Mouse (Mus musculus) CH12.LX (cell line): ENCODE measurements around the gene Gtf2a2. TPM values are rescaled to one million over a fixed set of nuclear protein-coding genes. Genes with fewer than 3 reads are reported as not detected.

Experiments
- DNase-seq: peaks from one replicate; pipeline ENCODE4 v3.0.0-alpha.2; 2013; ENCODE audit errors: extremely low read depth
- H3K27ac ChIP-seq: 2 replicates; pipeline ENCODE4 v1.5.1; 2012; ENCODE audit warnings: low read depth, mild to moderate bottlenecking, control low read depth, moderate library complexity; ENCODE audit not compliant: insufficient read depth
- H3K27me3 ChIP-seq: replicated peaks from 2 replicates; pipeline ENCODE3; 2012; ENCODE audit warnings: inconsistent platforms
- H3K36me3 ChIP-seq, 2 experiments: replicated peaks in 1 of 2; 2 replicates each; pipeline versions ENCODE3 to v1.6.1; 2012; ENCODE audit warnings: inconsistent platforms in 1 of 2, low read length in 1 of 2, mild to moderate bottlenecking in 1 of 2, mixed read lengths in 1 of 2, moderate library complexity in 1 of 2; ENCODE audit not compliant: control insufficient read depth in 1 of 2, insufficient read depth in 1 of 2
- H3K4me1 ChIP-seq, 2 experiments: 2 replicates each; pipeline ENCODE4 v1.6.1; 2012; ENCODE audit warnings: inconsistent platforms in 1 of 2, moderate library complexity in 1 of 2; ENCODE audit not compliant: insufficient read depth in 2 of 2, control insufficient read depth in 1 of 2
- H3K4me2 ChIP-seq: 2 replicates; pipeline ENCODE4 v1.6.1; 2012; ENCODE audit warnings: low read depth, mild to moderate bottlenecking, control low read depth; ENCODE audit not compliant: poor library complexity, insufficient read depth, severe bottlenecking
- H3K4me3 ChIP-seq, 3 experiments: fragments of 150-350 bp in 1 of 3; sonication (generic) in 1 of 3; replicated peaks in 1 of 3; 2 replicates each; pipeline versions ENCODE3 to v1.5.1; 2011 to 2012; ENCODE audit warnings: low read depth in 2 of 3, low read length in 2 of 3, mild to moderate bottlenecking in 2 of 3, moderate library complexity in 2 of 3, control low read depth in 1 of 3, improper control_type of control experiment in 1 of 3, inconsistent platforms in 1 of 3, mixed read lengths in 1 of 3; ENCODE audit not compliant: poor library complexity in 1 of 3
- H3K79me2 ChIP-seq: replicated peaks from 2 replicates; pipeline ENCODE4 v1.6.1; 2012; ENCODE audit warnings: mild to moderate bottlenecking, moderate library complexity; ENCODE audit not compliant: control insufficient read depth, poor library complexity, insufficient read depth, severe bottlenecking; ENCODE audit errors: extremely low read depth
- H3K9ac ChIP-seq: 2 replicates; pipeline ENCODE4 v1.6.1; 2012; ENCODE audit warnings: low read depth, mild to moderate bottlenecking, control low read depth, moderate library complexity; ENCODE audit not compliant: insufficient read depth
- H3K9me3 ChIP-seq: replicated peaks from 2 replicates; pipeline ENCODE3; 2012; ENCODE audit warnings: low read length, inconsistent platforms, mixed read lengths
- BHLHE40 ChIP-seq: IDR thresholded peaks from 2 replicates; pipeline ENCODE4 v1.6.1; 2011; ENCODE audit warnings: mild to moderate bottlenecking, low read depth, low read length, improper control_type of control experiment
- CHD2 ChIP-seq: IDR thresholded peaks from 2 replicates; pipeline ENCODE4 v1.6.1; 2011; ENCODE audit warnings: low read length, improper control_type of control experiment
- E2F4 ChIP-seq: IDR thresholded peaks from 2 replicates; pipeline ENCODE4 v1.6.1; 2011; ENCODE audit warnings: low read depth, low read length, improper control_type of control experiment; ENCODE audit not compliant: insufficient replicate concordance
- GABPA ChIP-seq: IDR thresholded peaks from 2 replicates; pipeline ENCODE4 v1.6.1; 2012; ENCODE audit warnings: low read depth, low read length, improper control_type of control experiment, inconsistent platforms; ENCODE audit not compliant: insufficient replicate concordance
- IRF4 ChIP-seq: IDR thresholded peaks from 2 replicates; pipeline ENCODE4 v1.6.1; 2014; ENCODE audit warnings: low read depth, mild to moderate bottlenecking, inconsistent platforms, low read length, improper control_type of control experiment
- JUN ChIP-seq: IDR thresholded peaks from 2 replicates; pipeline ENCODE4 v1.6.1; 2011; ENCODE audit warnings: low read depth, mild to moderate bottlenecking, low read length, improper control_type of control experiment, moderate library complexity; ENCODE audit not compliant: insufficient read depth
- KAT2A ChIP-seq: IDR thresholded peaks from 2 replicates; pipeline ENCODE4 v1.6.1; 2012; ENCODE audit warnings: low read length, improper control_type of control experiment, inconsistent platforms; ENCODE audit not compliant: insufficient replicate concordance
- MAFK ChIP-seq: IDR thresholded peaks from 2 replicates; pipeline ENCODE4 v1.6.1; 2011; ENCODE audit warnings: low read length, improper control_type of control experiment; ENCODE audit not compliant: insufficient replicate concordance
- MAZ ChIP-seq: IDR thresholded peaks from 2 replicates; pipeline ENCODE4 v1.6.1; 2012; ENCODE audit warnings: low read depth, mild to moderate bottlenecking, inconsistent platforms, low read length, improper control_type of control experiment, moderate library complexity
- MEF2A ChIP-seq: IDR thresholded peaks from 2 replicates; pipeline ENCODE4 v1.6.1; 2014; ENCODE audit warnings: low read depth, mild to moderate bottlenecking, inconsistent platforms, low read length, improper control_type of control experiment, borderline replicate concordance
- NELFE ChIP-seq: IDR thresholded peaks from 2 replicates; pipeline ENCODE4 v1.6.1; 2011; ENCODE audit warnings: low read depth, low read length, improper control_type of control experiment
- RAD21 ChIP-seq: IDR thresholded peaks from 2 replicates; pipeline ENCODE4 v1.6.1; 2011; ENCODE audit warnings: low read depth, mild to moderate bottlenecking, low read length, improper control_type of control experiment, moderate library complexity
- TBP ChIP-seq: conservative IDR thresholded peaks from 2 replicates; pipeline ENCODE4 v1.6.1; 2011; ENCODE audit warnings: low read depth, low read length, improper control_type of control experiment
- TCF12 ChIP-seq: IDR thresholded peaks from 2 replicates; pipeline ENCODE4 v1.6.1; 2014; ENCODE audit warnings: low read depth, mild to moderate bottlenecking, inconsistent platforms, low read length, improper control_type of control experiment
- UBTF ChIP-seq: IDR thresholded peaks from 2 replicates; pipeline ENCODE4 v1.6.1; 2012; ENCODE audit warnings: low read depth, mild to moderate bottlenecking, inconsistent platforms, low read length, improper control_type of control experiment, moderate library complexity
- USF1 ChIP-seq: IDR thresholded peaks from 2 replicates; pipeline ENCODE4 v1.6.1; 2014; ENCODE audit warnings: low read depth, mild to moderate bottlenecking, inconsistent platforms, low read length, improper control_type of control experiment
- USF2 ChIP-seq: conservative IDR thresholded peaks from 2 replicates; pipeline ENCODE4 v1.6.1; 2011; ENCODE audit warnings: low read depth, low read length, improper control_type of control experiment
- ZC3H11A ChIP-seq: IDR thresholded peaks from 2 replicates; pipeline ENCODE4 v1.6.1; 2012; ENCODE audit warnings: low read depth, mild to moderate bottlenecking, inconsistent platforms, low read length, improper control_type of control experiment
- ZKSCAN1 ChIP-seq: IDR thresholded peaks from 2 replicates; pipeline ENCODE4 v1.6.1; 2012; ENCODE audit warnings: low read depth, inconsistent platforms, low read length, improper control_type of control experiment, borderline replicate concordance
- ZMIZ1 ChIP-seq: IDR thresholded peaks from 2 replicates; pipeline ENCODE4 v1.6.1; 2012; ENCODE audit warnings: low read depth, mild to moderate bottlenecking, inconsistent platforms, low read length, improper control_type of control experiment
- dilution Hi-C: fragments of 300-500 bp; cut with MboI; formaldehyde crosslinking; loops from 2 replicates; pipeline ENCODE4 v1.14.3; 2020; ENCODE audit warnings: low sequenced_read_pairs; ENCODE audit not compliant: extremely low pct_unique_long_range_greater_than_20kb, extremely low pct_ligation_motif_present
- in situ Hi-C: fragments of 300-500 bp; cut with MboI; formaldehyde crosslinking; loops from 3 replicates; pipeline ENCODE4 v1.14.3; 2019; ENCODE audit warnings: low sequenced_read_pairs, low pct_ligation_motif_present, low pct_unique_long_range_greater_than_20kb, mixed read lengths
- polyA plus RNA-seq: library from polyadenylated mRNA; unstranded; fragments of >175 nt; gene quantifications from 2 replicates; pipeline ENCODE4 v1.2.1, GENCODE M21; 2012; ENCODE audit warnings: low read depth; ENCODE audit not compliant: insufficient read length
- total RNA-seq, 2 experiments: library from RNA; depleted of rRNA; stranded (reverse); fragments of 300-350 nt in 1 of 2; fragments of >200 nt in 1 of 2; gene quantifications; 2 replicates each; pipeline ENCODE4 v1.2.3; 2012 to 2014

The Gtf2a2 gene
- total and polyA plus RNA-seq, 3 experiments = 51.1 to 156 (median 109) TPM

DNA sequence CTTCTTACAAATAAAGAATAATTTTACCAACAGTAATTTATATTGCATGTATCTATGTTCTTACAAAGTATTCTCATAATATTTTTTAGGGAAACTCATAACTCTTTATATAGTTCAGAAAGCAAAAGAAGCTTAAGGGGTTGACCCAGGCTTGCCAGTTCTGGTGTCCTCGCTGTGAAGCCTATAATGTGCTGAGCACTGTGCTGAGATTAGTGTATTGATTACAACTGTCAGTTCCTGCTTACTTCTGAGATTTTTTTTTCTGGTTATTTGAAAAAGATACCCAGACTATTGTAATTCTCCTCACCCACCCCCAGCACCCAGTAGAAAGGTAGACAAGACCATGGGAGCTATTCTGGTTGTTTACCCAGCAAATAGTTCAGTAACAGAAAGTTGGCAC, 18.9 kb upstream of the Gtf2a2 start:
- H3K9me3 ChIP-seq = no peaks in the 10 kb centered on the region
- H3K27me3 ChIP-seq = no peaks in the 10 kb centered on the region
- no peak overlapping the region for H3K4me3 ChIP-seq
- in situ Hi-C loops (no loop called here), dilution Hi-C loops (no loop called here)
- peaks cover 23 to 54% of the 10 kb centered on the region in 2 experiments for H3K36me3 ChIP-seq
- DNase-seq = no peak
- TF ChIP-seq MEF2A (no peak), NELFE (no peak), GABPA (no peak), USF2 (no peak)
- peak overlapping the region; percentile 30; the same call in 1 of the 2 replicates for H3K9ac ChIP-seq
- H3K27ac ChIP-seq = no peak overlapping the region
- peaks cover 6 to 48% of the 10 kb centered on the region in 2 experiments; a peak in 3 of 4 replicates for H3K4me1 ChIP-seq
- no peak overlapping the region for H3K4me2 ChIP-seq
- H3K79me2 ChIP-seq = peaks cover 41% of the 10 kb centered on the region

DNA sequence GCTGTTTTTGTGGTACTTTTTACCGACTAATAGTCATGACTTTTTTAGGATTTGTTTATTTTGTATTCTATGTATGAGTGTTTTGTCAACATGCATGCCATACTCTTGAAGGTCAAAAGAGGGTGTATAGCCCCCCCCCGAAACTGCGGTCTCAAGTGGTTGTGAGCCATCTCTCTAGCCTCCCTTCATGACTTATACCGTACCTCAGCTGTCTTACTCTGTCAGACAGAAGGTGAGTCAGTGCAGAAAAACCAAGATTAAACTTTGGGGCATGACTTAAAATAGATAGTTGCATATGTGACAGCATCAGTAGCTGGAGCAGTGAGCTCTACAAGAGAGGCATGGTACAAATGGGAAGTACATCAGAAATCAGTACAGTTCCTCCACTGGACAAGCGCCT, 17.8 kb upstream of the Gtf2a2 start:
- no peak for DNase-seq
- dilution Hi-C loops (no loop called here), in situ Hi-C loops (no loop called here)
- no peak overlapping the region for H3K9ac ChIP-seq
- no peak overlapping the region for H3K27ac ChIP-seq
- TF ChIP-seq KAT2A = no peak
- TF ChIP-seq ZMIZ1 = no peak
- no peak for TF ChIP-seq IRF4
- TF ChIP-seq JUN = no peak
- TF ChIP-seq TBP = no peak
- TF ChIP-seq MAZ = no peak
- TF ChIP-seq TCF12 = no peak
- no peak for TF ChIP-seq MEF2A
- no peak for TF ChIP-seq CHD2
- no peak for TF ChIP-seq ZKSCAN1
- no peak for TF ChIP-seq UBTF
- TF ChIP-seq RAD21 = no peak
- TF ChIP-seq MAFK = no peak
- TF ChIP-seq BHLHE40 = no peak
- no peak for TF ChIP-seq USF1
- TF ChIP-seq ZC3H11A = no peak
- no peak for TF ChIP-seq GABPA
- no peak for TF ChIP-seq E2F4
- H3K4me3 ChIP-seq = no peak overlapping the region
- H3K79me2 ChIP-seq = peaks cover 41% of the 10 kb centered on the region
- peaks cover 32 to 65% of the 10 kb centered on the region in 2 experiments for H3K36me3 ChIP-seq
- H3K27me3 ChIP-seq = no peaks in the 10 kb centered on the region
- peaks cover 6 to 48% of the 10 kb centered on the region in 2 experiments; a peak in 3 of 4 replicates for H3K4me1 ChIP-seq
- no peak overlapping the region for H3K4me2 ChIP-seq
- H3K9me3 ChIP-seq = peaks cover 2% of the 10 kb centered on the region
